Mouse (Mus musculus) ES-Bruce4 (cell line): ENCODE measurements around the gene Olfr133. TPM values are rescaled to one million over a fixed set of nuclear protein-coding genes. Genes with fewer than 3 reads are reported as not detected.
A peak's percentile ranks its signal among the peaks of the same experiment; 100 is the strongest.
"Not testable (repeated sequence)": the region's sequence is repeated elsewhere in the genome, so short reads cannot be mapped to it uniquely, and the experiment has no call there.

Source experiments
- H3K27ac ChIP-seq: 2 replicates; pipeline ENCODE4 v1.5.1; 2012; ENCODE audit warnings: low read length, inconsistent platforms; ENCODE audit not compliant: insufficient read depth
- H3K27me3 ChIP-seq: 2 replicates; pipeline ENCODE4 v1.6.1; 2012; ENCODE audit warnings: mild to moderate bottlenecking, low read length, inconsistent platforms; ENCODE audit not compliant: control insufficient read depth, poor library complexity, insufficient read depth, severe bottlenecking
- H3K36me3 ChIP-seq: 2 replicates; pipeline ENCODE4 v1.6.1; 2012; ENCODE audit warnings: inconsistent platforms, mild to moderate bottlenecking, low read length, moderate library complexity; ENCODE audit not compliant: control insufficient read depth, poor library complexity, insufficient read depth, severe bottlenecking
- H3K4me1 ChIP-seq: one replicate; pipeline ENCODE4 v1.8.1; 2011; ENCODE audit warnings: low read length; ENCODE audit not compliant: control insufficient read depth, insufficient read depth
- H3K4me3 ChIP-seq: 2 replicates; pipeline ENCODE4 v1.5.1; 2011; ENCODE audit warnings: low read depth, mild to moderate bottlenecking, low read length
- H3K9ac ChIP-seq: 2 replicates; pipeline ENCODE4 v1.6.1; 2012; ENCODE audit warnings: low read depth, mild to moderate bottlenecking, inconsistent platforms; ENCODE audit not compliant: poor library complexity, severe bottlenecking
- H3K9me3 ChIP-seq: replicated peaks from 2 replicates; pipeline ENCODE4 v1.6.1; 2012; ENCODE audit warnings: mild to moderate bottlenecking, low read length, inconsistent platforms; ENCODE audit not compliant: control insufficient read depth, poor library complexity, insufficient read depth, severe bottlenecking
- CTCF ChIP-seq: IDR thresholded peaks from one replicate; pipeline ENCODE4 v1.8.1; 2011; ENCODE audit warnings: low read depth, low read length
- EP300 ChIP-seq: IDR thresholded peaks from 2 replicates; pipeline ENCODE4 v1.6.1; 2011; ENCODE audit warnings: low read depth, low read length; ENCODE audit not compliant: insufficient read depth
- POLR2A ChIP-seq: IDR thresholded peaks from one replicate; pipeline ENCODE4 v1.8.1; 2011; ENCODE audit warnings: low read length; ENCODE audit not compliant: insufficient read depth
- polyA plus RNA-seq: library from polyadenylated mRNA; stranded (reverse); fragments of >200 nt; gene quantifications from 2 replicates; pipeline ENCODE4 v1.2.4, GENCODE M21; 2011; ENCODE audit warnings: low read depth; ENCODE audit not compliant: missing spikeins, insufficient read depth, insufficient read length

Gene Olfr133
- not detected in 2 replicates for polyA plus RNA-seq

- no peaks in the 10 kb centered on the region for H3K36me3 ChIP-seq
- TF ChIP-seq POLR2A: no peak
- no peak for TF ChIP-seq EP300
- TF ChIP-seq CTCF: no peak
- H3K4me3 ChIP-seq: no peak within 1 kb of the TSS
- no peaks in the 10 kb centered on the region; the same call in 1 of the 2 replicates for H3K27me3 ChIP-seq
- no peak within 1 kb of the TSS for H3K9ac ChIP-seq
- H3K27ac ChIP-seq: no peak within 1 kb of the TSS
- H3K4me1 ChIP-seq: no peaks in the 10 kb centered on the region
- H3K9me3 ChIP-seq: no peaks in the 10 kb centered on the region
Observed at GRCm38 (mm10) chr17:38144981-38145380, at the start of gene Olfr133. TSS of gene Olfr133 (plus strand) at chr17:38145281.

- H3K4me1 ChIP-seq, H3K9ac ChIP-seq, H3K27me3 ChIP-seq, H3K4me3 ChIP-seq, H3K36me3 ChIP-seq: not testable (repeated sequence)
- Histone ChIP-seq H3K27ac (peak overlapping the region; percentile 36; the same call in 1 of the 2 replicates), H3K9me3 (peaks cover 13% of the 10 kb centered on the region)
Observed at GRCm38 (mm10) chr17:38124199-38124598, 20.9 kb upstream of the Olfr133 start.

GRCm38 (mm10) chr17:38125371-38125770, 19.7 kb upstream of the Olfr133 start:
- H3K4me3 ChIP-seq, H3K27me3 ChIP-seq, H3K9ac ChIP-seq, H3K27ac ChIP-seq, H3K4me1 ChIP-seq, H3K36me3 ChIP-seq: not testable (repeated sequence)
- peaks cover 13% of the 10 kb centered on the region for H3K9me3 ChIP-seq

GRCm38 (mm10) chr17:38134426-38134825, 10.7 kb upstream of the Olfr133 start, which contains the start of gene Olfr132:
TSS of gene Olfr132 (minus strand) at chr17:38134526.
- Histone ChIP-seq H3K27me3 (no peaks in the 10 kb centered on the region), H3K9me3 (no peaks in the 10 kb centered on the region), H3K36me3 (no peaks in the 10 kb centered on the region), H3K9ac (no peak within 1 kb of the TSS), H3K4me3 (no peak within 1 kb of the TSS), H3K4me1 (no peaks in the 10 kb centered on the region), H3K27ac (no peak within 1 kb of the TSS)
- TF ChIP-seq POLR2A (no peak), CTCF (no peak), EP300 (no peak)

- Histone ChIP-seq H3K4me3 (no peak within 1 kb of the TSS), H3K9me3 (no peaks in the 10 kb centered on the region), H3K27ac (no peak within 1 kb of the TSS), H3K4me1 (no peaks in the 10 kb centered on the region), H3K27me3 (no peaks in the 10 kb centered on the region), H3K36me3 (no peaks in the 10 kb centered on the region), H3K9ac (no peak within 1 kb of the TSS)
- TF ChIP-seq POLR2A (no peak), CTCF (no peak), EP300 (no peak)
Observed at GRCm38 (mm10) chr17:38171088-38171487, 26.0 kb downstream of the Olfr133 start, which contains the start of gene Olfr134. TSS of gene Olfr134 (plus strand) at chr17:38171388.

Other genes starting within 250 kb of the Olfr133 start
- 0.46 and 0.50 TPM in 2 replicates for gene Olfr127, start 244.8 kb upstream of the Olfr133 start, polyA plus RNA-seq
- not detected in 2 replicates for gene Olfr128, start 224.7 kb upstream of the Olfr133 start, polyA plus RNA-seq
- not detected in 2 replicates for gene Olfr761, start 192.2 kb upstream of the Olfr133 start, polyA plus RNA-seq
- not detected in 2 replicates for gene Olfr129, start 85.2 kb upstream of the Olfr133 start, polyA plus RNA-seq
- gene Olfr130, start 81.4 kb upstream of the Olfr133 start, polyA plus RNA-seq: not detected in 2 replicates
- not detected in 2 replicates for gene Olfr131, start 56.6 kb upstream of the Olfr133 start, polyA plus RNA-seq
- not detected in 2 replicates for gene Olfr132, start 10.8 kb upstream of the Olfr133 start, polyA plus RNA-seq
- not detected in 2 replicates for gene Olfr134, start 26.1 kb downstream of the Olfr133 start, polyA plus RNA-seq
- not detected in 2 replicates for gene Olfr135, start 59.1 kb downstream of the Olfr133 start, polyA plus RNA-seq
- not detected in 2 replicates for gene Olfr138, start 115.8 kb downstream of the Olfr133 start, polyA plus RNA-seq
- not detected in 2 replicates for gene Olfr137, start 162.3 kb downstream of the Olfr133 start, polyA plus RNA-seq
- gene Olfr136, start 184.6 kb downstream of the Olfr133 start, polyA plus RNA-seq: not detected in 2 replicates